Mouse (Mus musculus): ENCODE data around the gene Klhdc4.

Klhdc4 gene

GRCm38 (mm10) chr8:121829048-121829776 lies at the start of gene Klhdc4:
Gene Klhdc4, minus strand, starts transcription at chr8:121829569.
- peak; percentile 76 to 85 for DNase-seq (ENCODE audit: low spot score in 2 of 2)

GRCm38 (mm10) chr8:121877828-121878480 lies 48.6 kb upstream of the Klhdc4 start:
- no peak for DNase-seq (ENCODE audit: low spot score in 2 of 2)

- DNase-seq (ENCODE audit: low spot score in 2 of 2): no peak
Observed at GRCm38 (mm10) chr8:121877212-121877611, 47.8 kb upstream of the Klhdc4 start.

- no peak for DNase-seq (ENCODE audit: low spot score in 2 of 2)
Observed at GRCm38 (mm10) chr8:121875517-121875916, 46.1 kb upstream of the Klhdc4 start.

GRCm38 (mm10) chr8:121875045-121875444 lies 45.7 kb upstream of the Klhdc4 start:
- DNase-seq (ENCODE audit: low spot score in 2 of 2): no peak

- no peak for DNase-seq (ENCODE audit: low spot score in 2 of 2)
Observed at GRCm38 (mm10) chr8:121874031-121874430, 44.7 kb upstream of the Klhdc4 start.

- DNase-seq (ENCODE audit: low spot score in 2 of 2): no peak
Observed at GRCm38 (mm10) chr8:121871833-121872440, 42.6 kb upstream of the Klhdc4 start.

GRCm38 (mm10) chr8:121870190-121870589 lies 40.8 kb upstream of the Klhdc4 start:
- no peak for DNase-seq (ENCODE audit: low spot score in 2 of 2)

- no peak for DNase-seq (ENCODE audit: low spot score in 2 of 2)
Observed at GRCm38 (mm10) chr8:121868896-121869295, 39.5 kb upstream of the Klhdc4 start.

GRCm38 (mm10) chr8:121868196-121868595 lies 38.8 kb upstream of the Klhdc4 start:
- no peak for DNase-seq (ENCODE audit: low spot score in 2 of 2)

- DNase-seq (ENCODE audit: low spot score in 2 of 2): no peak
Observed at GRCm38 (mm10) chr8:121865356-121865755, 36.0 kb upstream of the Klhdc4 start.

- DNase-seq (ENCODE audit: low spot score in 2 of 2): no peak
Observed at GRCm38 (mm10) chr8:121861806-121862548, 32.6 kb upstream of the Klhdc4 start.

- no peak for DNase-seq (ENCODE audit: low spot score in 2 of 2)
Observed at GRCm38 (mm10) chr8:121861276-121861675, 31.9 kb upstream of the Klhdc4 start.

GRCm38 (mm10) chr8:121857747-121858146 lies 28.4 kb upstream of the Klhdc4 start:
- DNase-seq (ENCODE audit: low spot score in 2 of 2): no peak

- no peak for DNase-seq (ENCODE audit: low spot score in 2 of 2)
Observed at GRCm38 (mm10) chr8:121857331-121857730, 28.0 kb upstream of the Klhdc4 start.

- DNase-seq (ENCODE audit: low spot score in 2 of 2): no peak
Observed at GRCm38 (mm10) chr8:121856071-121856746, 26.8 kb upstream of the Klhdc4 start.

GRCm38 (mm10) chr8:121853586-121853985 lies 24.2 kb upstream of the Klhdc4 start:
- DNase-seq (ENCODE audit: low spot score in 2 of 2): no peak

GRCm38 (mm10) chr8:121852464-121852863 lies 23.1 kb upstream of the Klhdc4 start:
- no peak for DNase-seq (ENCODE audit: low spot score in 2 of 2)

GRCm38 (mm10) chr8:121851716-121852115 lies 22.3 kb upstream of the Klhdc4 start:
- no peak for DNase-seq (ENCODE audit: low spot score in 2 of 2)

GRCm38 (mm10) chr8:121850821-121851470 lies 21.6 kb upstream of the Klhdc4 start:
- DNase-seq (ENCODE audit: low spot score in 2 of 2): peak; percentile 94 to 95

GRCm38 (mm10) chr8:121850436-121850820 lies 21.1 kb upstream of the Klhdc4 start:
- no peak for DNase-seq (ENCODE audit: low spot score in 2 of 2)

Measured in natural killer cell, adult 2 months (primary cell).